Mouse (Mus musculus) midbrain, embryonic 13.5 days (tissue): ENCODE data around the gene C130032M10Rik. TPM values are rescaled to one million over a fixed set of nuclear protein-coding genes. Genes with fewer than 3 reads are reported as not detected.

Experiments
- ATAC-seq: fragments of 200-750 bp; cut with Nextera tagmentation; 2 replicates; pipeline ENCODE4 v1.8.0; 2017; ENCODE audit warnings: mild to moderate bottlenecking, moderate TSS enrichment, moderate library complexity
- H3K27ac ChIP-seq: fragments of 300-500 bp; sonication (generic); 2 replicates; pipeline ENCODE4 v1.5.1; 2015; ENCODE audit warnings: inconsistent platforms, mild to moderate bottlenecking, moderate library complexity
- H3K27me3 ChIP-seq: fragments of 300-500 bp; sonication (generic); 2 replicates; pipeline ENCODE4 v1.6.1; 2015; ENCODE audit warnings: mild to moderate bottlenecking, inconsistent platforms
- H3K36me3 ChIP-seq: fragments of 300-500 bp; sonication (generic); 2 replicates; pipeline ENCODE4 v1.6.1; 2015; ENCODE audit warnings: mild to moderate bottlenecking, inconsistent platforms
- H3K4me1 ChIP-seq: fragments of 300-500 bp; sonication (generic); replicated peaks from 2 replicates; pipeline ENCODE4 v1.6.1; 2015; ENCODE audit warnings: inconsistent platforms
- H3K4me2 ChIP-seq: fragments of 300-500 bp; sonication (generic); replicated peaks from 2 replicates; pipeline ENCODE4 v1.6.1; 2015; ENCODE audit warnings: moderate library complexity, mild to moderate bottlenecking, inconsistent platforms
- H3K4me3 ChIP-seq: fragments of 300-500 bp; sonication (generic); replicated peaks from 2 replicates; pipeline ENCODE4 v1.5.1; 2015; ENCODE audit warnings: mild to moderate bottlenecking, inconsistent platforms
- H3K9ac ChIP-seq: fragments of 300-500 bp; sonication (generic); replicated peaks from 2 replicates; pipeline ENCODE4 v1.6.1; 2015; ENCODE audit warnings: mild to moderate bottlenecking, inconsistent platforms
- H3K9me3 ChIP-seq: fragments of 300-500 bp; sonication (generic); 2 replicates; pipeline ENCODE4 v1.6.1; 2016; ENCODE audit warnings: mild to moderate bottlenecking, inconsistent platforms
- WGBS: fragments of 180-500 bp; shearing (Covaris S2); methylation state at CpG from one replicate; pipeline ENCODE4 v1.1.7; 2015; 5-methylcytosine and 5-hydroxymethylcytosine counted together
- polyA plus RNA-seq: library from polyadenylated mRNA; unstranded; fragments of >200 nt; fragmentation: Nextera tagmentation; extraction: Ambion mirVana; gene quantifications from 2 replicates; pipeline ENCODE4 v1.2.1, GENCODE M21; 2015

C130032M10Rik gene
- polyA plus RNA-seq, 1 experiment from 2014 or later, result not detected

DNA sequence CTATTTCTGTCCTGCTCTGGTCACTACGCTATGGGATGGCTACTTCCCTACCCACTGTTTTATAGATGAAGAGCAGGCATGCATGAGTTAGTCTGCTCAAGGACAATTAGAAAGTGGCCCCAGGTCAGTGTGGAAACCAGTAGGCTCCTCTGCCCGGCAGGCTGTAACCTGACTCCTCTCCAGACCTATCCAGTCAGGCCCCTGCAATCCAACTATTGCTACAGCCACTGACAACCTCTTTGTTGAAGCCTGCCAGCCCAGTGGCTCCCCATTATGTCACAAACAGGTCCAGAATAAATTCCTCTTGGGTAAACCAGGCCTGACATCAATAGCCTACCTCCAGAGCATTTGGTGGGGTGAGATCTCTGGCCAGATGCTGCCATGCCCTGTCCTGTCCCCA, 21.1 kb downstream of the C130032M10Rik start:
- no peak for ATAC-seq
- 25% methylated on average over 2 of the region's 2 CpGs for WGBS
- Histone ChIP-seq H3K27me3 (no peaks in the 10 kb centered on the region), H3K36me3 (no peaks in the 10 kb centered on the region), H3K9ac (no peak overlapping the region), H3K27ac (no peak overlapping the region), H3K4me3 (no peak overlapping the region), H3K4me1 (peaks cover 7% of the 10 kb centered on the region; the same call in 1 of the 2 replicates), H3K4me2 (no peak overlapping the region), H3K9me3 (no peaks in the 10 kb centered on the region)

DNA sequence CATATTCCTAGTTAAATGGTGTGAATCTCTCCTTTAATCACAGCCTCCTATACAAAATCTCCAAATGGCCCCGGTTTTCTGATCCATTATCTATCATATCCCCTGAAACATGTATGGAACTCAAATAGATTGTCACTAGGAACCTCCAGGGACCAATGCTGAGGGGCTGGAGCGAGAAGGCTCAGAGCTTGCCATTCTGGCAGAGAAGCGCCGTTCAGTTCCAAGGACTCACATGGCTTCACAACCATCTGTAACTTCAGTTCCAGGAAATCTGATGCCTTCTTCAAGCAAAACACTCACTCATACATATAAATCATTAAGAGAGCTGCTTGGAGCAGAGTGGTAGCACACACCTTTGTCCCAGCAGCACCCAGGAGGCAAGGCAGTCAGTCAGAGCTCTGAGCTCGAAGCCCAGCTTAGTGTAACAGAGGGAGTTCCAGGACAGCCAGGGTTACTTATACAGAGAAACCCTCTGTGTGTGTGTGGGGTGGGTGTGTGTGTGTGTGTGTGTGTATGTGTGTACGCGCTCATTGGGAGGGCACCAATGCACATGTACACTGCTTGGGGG, 23.6 kb downstream of the C130032M10Rik start:
- Histone ChIP-seq H3K4me2 (no peak overlapping the region), H3K9me3 (no peaks in the 10 kb centered on the region), H3K36me3 (no peaks in the 10 kb centered on the region), H3K27me3 (peaks cover 2% of the 10 kb centered on the region; the same call in 1 of the 2 replicates), H3K4me1 (peaks cover 11% of the 10 kb centered on the region; the same call in 1 of the 2 replicates), H3K4me3 (no peak overlapping the region), H3K27ac (no peak overlapping the region), H3K9ac (no peak overlapping the region)
- ATAC-seq, result no peak
- WGBS, result 73% methylated on average over 7 of the region's 7 CpGs

GRCm38 (mm10) chr9:114541279-114541741, 25.8 kb downstream of the C130032M10Rik start:
- WGBS, result 22% methylated on average over 1 of the region's 1 CpGs
- H3K27me3 ChIP-seq, result peaks cover 2% of the 10 kb centered on the region; the same call in 1 of the 2 replicates
- H3K4me1 ChIP-seq, result peaks cover 19% of the 10 kb centered on the region; the same call in 1 of the 2 replicates
- H3K27ac ChIP-seq, result no peak overlapping the region
- ATAC-seq, result no peak
- H3K9me3 ChIP-seq, result no peaks in the 10 kb centered on the region
- no peak overlapping the region for H3K9ac ChIP-seq
- H3K36me3 ChIP-seq, result no peaks in the 10 kb centered on the region
- H3K4me2 ChIP-seq, result no peak overlapping the region
- H3K4me3 ChIP-seq, result no peak overlapping the region

DNA sequence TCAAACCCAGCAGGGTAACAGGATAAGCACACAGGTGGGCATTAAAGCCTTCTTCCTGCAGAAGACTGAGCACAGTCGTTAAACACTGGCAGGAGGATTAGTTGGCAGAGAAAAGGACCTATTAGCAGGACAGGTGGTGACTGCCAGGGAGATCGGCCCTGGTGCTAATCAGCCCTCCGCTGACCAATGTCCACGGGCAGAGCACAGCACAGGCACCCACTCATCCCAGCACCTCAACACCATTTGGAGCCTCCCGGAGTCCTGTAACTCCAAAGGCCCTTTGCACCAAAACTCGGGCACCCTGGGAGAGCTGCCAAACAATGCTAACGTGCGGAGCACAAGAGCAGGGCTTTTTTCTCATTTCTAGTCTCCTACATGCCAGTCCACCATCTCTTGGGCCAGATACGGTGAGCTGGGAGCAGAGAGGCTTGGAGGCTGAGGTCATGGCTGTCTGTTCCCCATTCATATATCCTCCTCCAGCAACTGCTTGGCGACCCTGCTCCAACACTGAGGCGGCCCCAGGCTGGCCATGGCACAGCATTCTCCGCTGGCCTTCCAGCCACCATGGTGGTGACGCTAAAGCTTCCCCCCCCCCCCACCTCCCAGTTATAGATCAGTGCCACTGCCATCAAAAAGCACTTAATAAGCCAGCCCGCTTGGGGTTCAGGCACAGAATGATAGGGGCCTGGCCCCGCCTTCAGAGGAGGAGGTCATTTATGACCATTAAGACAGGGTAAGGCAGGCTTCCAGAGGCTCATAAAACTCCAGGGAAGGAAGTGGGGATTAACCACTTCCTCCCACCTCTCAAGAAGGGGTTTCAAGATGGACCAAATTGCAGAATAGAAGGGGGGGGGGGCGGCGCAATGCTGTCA, 28.6 kb downstream of the C130032M10Rik start:
- WGBS, result 70% methylated on average over 17 of the region's 17 CpGs
- Histone ChIP-seq H3K27ac (no peak overlapping the region), H3K9ac (no peak overlapping the region), H3K36me3 (no peaks in the 10 kb centered on the region), H3K4me3 (no peak overlapping the region), H3K27me3 (peaks cover 5% of the 10 kb centered on the region; the same call in 1 of the 2 replicates), H3K9me3 (no peaks in the 10 kb centered on the region), H3K4me2 (no peak overlapping the region), H3K4me1 (peaks cover 30% of the 10 kb centered on the region)
- ATAC-seq, result no peak

- 35% methylated on average over 9 of the region's 9 CpGs for WGBS
- Histone ChIP-seq H3K4me1 (peaks cover 34% of the 10 kb centered on the region), H3K4me2 (no peak overlapping the region), H3K4me3 (no peak overlapping the region), H3K27ac (no peak overlapping the region), H3K36me3 (no peaks in the 10 kb centered on the region), H3K9ac (no peak overlapping the region), H3K9me3 (no peaks in the 10 kb centered on the region), H3K27me3 (peaks cover 5% of the 10 kb centered on the region; the same call in 1 of the 2 replicates)
- ATAC-seq, result no peak
These were observed 29.4 kb downstream of the C130032M10Rik start for GRCm38 (mm10) chr9:114544754-114545393.

DNA sequence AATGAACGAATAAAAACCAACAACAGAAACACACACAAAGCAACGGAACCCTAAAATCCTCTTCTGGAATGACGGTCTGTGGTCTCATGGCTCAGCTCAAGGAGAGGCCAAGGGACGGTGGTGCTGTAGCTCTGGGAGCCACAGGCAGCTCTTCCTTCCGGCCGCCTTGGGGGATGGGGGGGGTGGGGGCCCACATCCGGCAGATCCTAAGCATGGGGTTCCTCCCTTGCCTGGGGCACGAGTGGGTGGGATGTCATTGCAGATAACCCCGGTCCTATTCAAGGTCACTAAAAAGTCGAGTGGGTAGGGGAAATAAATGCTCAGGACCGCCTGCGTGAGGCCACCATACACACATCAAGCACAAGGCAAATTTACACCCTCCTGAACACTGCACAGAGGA, 31.3 kb downstream of the C130032M10Rik start:
- H3K27ac ChIP-seq, result no peak overlapping the region
- H3K9ac ChIP-seq, result no peak overlapping the region
- no peaks in the 10 kb centered on the region for H3K36me3 ChIP-seq
- H3K4me2 ChIP-seq, result no peak overlapping the region
- H3K9me3 ChIP-seq, result no peaks in the 10 kb centered on the region
- no peak overlapping the region for H3K4me3 ChIP-seq
- no peak for ATAC-seq
- 72% methylated on average over 12 of the region's 12 CpGs for WGBS
- peaks cover 7% of the 10 kb centered on the region; the same call in 1 of the 2 replicates for H3K27me3 ChIP-seq
- H3K4me1 ChIP-seq, result peaks cover 37% of the 10 kb centered on the region

DNA sequence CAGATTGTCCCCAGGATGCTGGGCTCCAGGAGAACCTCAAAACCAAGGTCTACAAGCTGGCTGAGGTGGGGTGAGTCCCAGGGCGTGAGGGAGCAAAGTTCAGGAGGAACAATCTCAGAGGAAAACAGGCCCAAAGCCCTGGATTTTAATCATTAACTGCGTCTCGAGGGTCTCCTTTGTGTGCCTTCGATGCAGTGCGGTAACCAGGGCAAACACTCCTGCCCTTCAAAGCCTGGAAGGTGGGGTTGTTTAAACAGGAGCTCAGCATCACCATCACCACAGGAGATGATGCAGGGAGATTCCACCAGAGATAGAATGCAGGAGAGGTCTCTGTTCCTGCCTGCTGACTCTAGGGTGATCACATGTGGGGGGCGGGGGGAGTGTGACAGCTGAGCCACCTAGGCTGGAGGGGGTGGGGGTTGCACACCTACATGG, 32.2 kb downstream of the C130032M10Rik start:
- ATAC-seq, result no peak
- WGBS, result 26% methylated on average over 6 of the region's 6 CpGs
- H3K9ac ChIP-seq, result no peak overlapping the region
- H3K36me3 ChIP-seq, result no peaks in the 10 kb centered on the region
- peaks cover 37% of the 10 kb centered on the region for H3K4me1 ChIP-seq
- peaks cover 7% of the 10 kb centered on the region; the same call in 1 of the 2 replicates for H3K27me3 ChIP-seq
- H3K9me3 ChIP-seq, result no peaks in the 10 kb centered on the region
- no peak overlapping the region for H3K4me3 ChIP-seq
- H3K4me2 ChIP-seq, result no peak overlapping the region
- H3K27ac ChIP-seq, result no peak overlapping the region

- 36% methylated on average over 4 of the region's 4 CpGs for WGBS
- peaks cover 37% of the 10 kb centered on the region for H3K4me1 ChIP-seq
- H3K9ac ChIP-seq, result no peak overlapping the region
- H3K27ac ChIP-seq, result no peak overlapping the region
- H3K4me2 ChIP-seq, result no peak overlapping the region
- no peak overlapping the region for H3K4me3 ChIP-seq
- H3K9me3 ChIP-seq, result no peaks in the 10 kb centered on the region
- peaks cover 5% of the 10 kb centered on the region; the same call in 1 of the 2 replicates for H3K27me3 ChIP-seq
- H3K36me3 ChIP-seq, result no peaks in the 10 kb centered on the region
- no peak for ATAC-seq
These were observed 33.0 kb downstream of the C130032M10Rik start for GRCm38 (mm10) chr9:114548496-114548895.

GRCm38 (mm10) chr9:114549117-114549516, 33.6 kb downstream of the C130032M10Rik start:
- no peak for ATAC-seq
- H3K9ac ChIP-seq, result no peak overlapping the region
- peaks cover 34% of the 10 kb centered on the region for H3K4me1 ChIP-seq
- no peak overlapping the region for H3K4me3 ChIP-seq
- H3K27ac ChIP-seq, result no peak overlapping the region
- H3K36me3 ChIP-seq, result no peaks in the 10 kb centered on the region
- WGBS, result 12% methylated on average over 5 of the region's 5 CpGs
- peaks cover 5% of the 10 kb centered on the region; the same call in 1 of the 2 replicates for H3K27me3 ChIP-seq
- H3K4me2 ChIP-seq, result no peak overlapping the region
- no peaks in the 10 kb centered on the region for H3K9me3 ChIP-seq

DNA sequence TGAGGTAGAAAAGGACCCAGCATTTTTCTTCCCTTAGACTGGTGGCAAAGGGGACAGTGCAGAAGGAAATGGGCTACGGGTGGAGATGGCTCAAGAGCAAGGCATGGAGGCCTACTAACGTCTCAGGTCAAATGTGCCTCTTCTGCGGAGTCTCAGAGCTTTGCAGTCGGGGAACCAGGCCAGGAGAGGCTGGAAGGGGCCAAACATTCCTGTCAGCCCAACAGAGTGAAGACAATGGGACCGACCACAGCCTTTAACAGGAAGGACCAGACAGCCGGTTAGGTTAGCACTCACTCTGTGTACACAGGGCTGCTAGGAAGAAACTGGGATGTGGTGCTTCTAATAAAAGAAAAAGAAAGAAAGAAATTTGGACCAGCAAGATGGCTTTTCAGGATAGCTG, 34.5 kb downstream of the C130032M10Rik start:
- peaks cover 34% of the 10 kb centered on the region for H3K4me1 ChIP-seq
- no peak overlapping the region for H3K4me2 ChIP-seq
- whole genome bisulfite sequencing, result 20% methylated on average over 6 of the region's 6 CpGs
- H3K9ac ChIP-seq, result no peak overlapping the region
- no peak overlapping the region for H3K27ac ChIP-seq
- H3K27me3 ChIP-seq, result 0 out of 2 replicates have a peak, but pooled peaks cover 5% of the 10 kb centered on the region
- no peaks in the 10 kb centered on the region for H3K36me3 ChIP-seq
- H3K4me3 ChIP-seq, result no peak overlapping the region
- H3K9me3 ChIP-seq, result no peaks in the 10 kb centered on the region
- no peak for ATAC-seq

DNA sequence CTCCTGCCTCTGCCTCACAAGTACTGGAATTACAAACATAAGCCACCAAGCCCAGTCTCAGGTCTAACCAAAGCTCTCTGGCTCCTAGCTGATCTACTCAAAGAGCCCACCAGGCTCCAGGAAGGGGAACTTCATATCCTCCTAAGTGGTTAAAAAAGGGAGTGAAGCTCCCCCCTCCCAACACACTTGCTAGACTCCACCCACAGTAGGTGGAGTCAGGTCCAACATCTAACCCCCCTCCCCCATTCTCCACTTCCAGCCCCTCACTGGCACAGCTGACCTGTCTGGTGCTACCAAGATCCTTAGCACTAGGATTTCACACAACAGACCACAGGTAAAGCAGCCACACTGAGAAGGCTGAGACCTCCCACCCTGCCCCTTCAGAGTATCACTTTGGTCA, 38.3 kb downstream of the C130032M10Rik start:
- ATAC-seq, result no peak
- Histone ChIP-seq H3K27me3 (peaks cover 11% of the 10 kb centered on the region), H3K27ac (no peak overlapping the region), H3K4me1 (peaks cover 19% of the 10 kb centered on the region), H3K4me3 (no peak overlapping the region), H3K9me3 (no peaks in the 10 kb centered on the region), H3K36me3 (no peaks in the 10 kb centered on the region), H3K4me2 (no peak overlapping the region), H3K9ac (no peak overlapping the region)
